Comparison of ENCODE assay signal across 9 mouse cellular contexts in genomic region chr9:61111733-61112415, GRCm38 (mm10).
A peak's percentile ranks its signal among the peaks of the same experiment; 100 is the strongest.
DNase-seq lines count a peak whose midpoint lies in the region; ATAC-seq lines count a peak whose summit lies in the region.
"Had no signal": no experiment of that assay in that cellular context is flagged by ENCODE, and none has a peak within 500 bp of the region (broad histone marks: within the 10 kb centered on the region; RNA-seq: fewer than 3 reads in every experiment).

No protein-coding gene starts in this region.

- DNase-seq in CD4-positive helper T cell, adult 2 months (ENCODE audit: low read depth, low spot score) = peak; percentile 27
- peak; percentile 12 for DNase-seq in Muller cell, postnatal 12 days (ENCODE audit: inconsistent ontology term)
- peak; percentile 45 for DNase-seq in lung, postnatal 14 days
- DNase-seq in thymus, postnatal 10 days (ENCODE audit: low spot score in 2 of 2) = peak; percentile 52 to 54
- no peak for DNase-seq in adrenal gland, adult 2 months
- no peak for DNase-seq in adipocyte (ENCODE audit: low spot score)

- 49% methylated on average over 19 of the region's 19 CpGs for WGBS in kidney, embryonic 16.5 days

- no peak overlapping the region for H3K9ac ChIP-seq in kidney, embryonic 16.5 days (replicated peaks; ENCODE audit: low read length)
- H3K9ac ChIP-seq: limb, embryonic 15.5 days had no signal

- no peak overlapping the region for H3K27ac ChIP-seq in kidney, embryonic 16.5 days (ENCODE audit: low read length)
- H3K27ac ChIP-seq: limb, embryonic 15.5 days had no signal

- H3K27me3 ChIP-seq in kidney, embryonic 16.5 days (ENCODE audit: insufficient read depth, low read length) = peaks cover 28% of the 10 kb centered on the region

- no peak overlapping the region; the same call in 1 of the 2 replicates for H3K4me2 ChIP-seq in kidney, embryonic 16.5 days (replicated peaks; ENCODE audit: low read depth, low read length)
- H3K4me2 ChIP-seq: limb, embryonic 15.5 days had no signal

- no peaks in the 10 kb centered on the region for H3K9me3 ChIP-seq in kidney, embryonic 16.5 days (ENCODE audit: low read length)
- H3K9me3 ChIP-seq: limb, embryonic 15.5 days had no signal

- H3K36me3 ChIP-seq in kidney, embryonic 16.5 days (ENCODE audit: insufficient read depth, low read length) = no peaks in the 10 kb centered on the region
- H3K36me3 ChIP-seq: limb, embryonic 15.5 days had no signal

- H3K4me3 ChIP-seq in kidney, embryonic 16.5 days (ENCODE audit: low read length) = no peak overlapping the region
- H3K4me3 ChIP-seq: limb, embryonic 15.5 days had no signal

- ATAC-seq in granulocyte monocyte progenitor cell, adult 5-6 weeks (replicated peaks; ENCODE audit: poor library complexity, severe bottlenecking) = peak; percentile 53
- ATAC-seq in kidney, embryonic 16.5 days (ENCODE audit: low FRiP score, low TSS enrichment) = no peak

- no peaks in the 10 kb centered on the region; the same call in 1 of the 2 replicates for H3K4me1 ChIP-seq in kidney, embryonic 16.5 days (ENCODE audit: insufficient read depth, low read length)

Comparison
In these comparisons a context has a peak if more than half of its experiments do, and no peak if none do; other contexts are left out.
1. DNase-seq: peak in CD4-positive helper T cell, adult 2 months (single experiment), Muller cell, postnatal 12 days (single experiment), lung, postnatal 14 days (single experiment) and thymus, postnatal 10 days (2 of 2); none in adrenal gland, adult 2 months (single experiment) and adipocyte (single experiment).